Mouse (Mus musculus) CH12.LX (cell line): ENCODE data around the gene Glb1l3. TPM values are rescaled to one million over a fixed set of nuclear protein-coding genes. Genes with fewer than 3 reads are reported as not detected.

Experiments used
- DNase-seq: peaks from one replicate; pipeline ENCODE4 v3.0.0-alpha.2; 2013; ENCODE audit errors: extremely low read depth
- H3K27ac ChIP-seq: 2 replicates; pipeline ENCODE4 v1.5.1; 2012; ENCODE audit warnings: low read depth, mild to moderate bottlenecking, control low read depth, moderate library complexity; ENCODE audit not compliant: insufficient read depth
- H3K27me3 ChIP-seq: replicated peaks from 2 replicates; pipeline ENCODE3; 2012; ENCODE audit warnings: inconsistent platforms
- H3K36me3 ChIP-seq, 2 experiments: replicated peaks in 1 of 2; 2 replicates each; pipeline versions ENCODE3 to v1.6.1; 2012; ENCODE audit warnings: inconsistent platforms in 1 of 2, low read length in 1 of 2, mild to moderate bottlenecking in 1 of 2, mixed read lengths in 1 of 2, moderate library complexity in 1 of 2; ENCODE audit not compliant: control insufficient read depth in 1 of 2, insufficient read depth in 1 of 2
- H3K4me1 ChIP-seq, 2 experiments: 2 replicates each; pipeline ENCODE4 v1.6.1; 2012; ENCODE audit warnings: inconsistent platforms in 1 of 2, moderate library complexity in 1 of 2; ENCODE audit not compliant: insufficient read depth in 2 of 2, control insufficient read depth in 1 of 2
- H3K4me2 ChIP-seq: 2 replicates; pipeline ENCODE4 v1.6.1; 2012; ENCODE audit warnings: low read depth, mild to moderate bottlenecking, control low read depth; ENCODE audit not compliant: poor library complexity, insufficient read depth, severe bottlenecking
- H3K4me3 ChIP-seq, 3 experiments: fragments of 150-350 bp in 1 of 3; sonication (generic) in 1 of 3; replicated peaks in 1 of 3; 2 replicates each; pipeline versions ENCODE3 to v1.5.1; 2011 to 2012; ENCODE audit warnings: low read depth in 2 of 3, low read length in 2 of 3, mild to moderate bottlenecking in 2 of 3, moderate library complexity in 2 of 3, control low read depth in 1 of 3, improper control_type of control experiment in 1 of 3, inconsistent platforms in 1 of 3, mixed read lengths in 1 of 3; ENCODE audit not compliant: poor library complexity in 1 of 3
- H3K79me2 ChIP-seq: replicated peaks from 2 replicates; pipeline ENCODE4 v1.6.1; 2012; ENCODE audit warnings: mild to moderate bottlenecking, moderate library complexity; ENCODE audit not compliant: control insufficient read depth, poor library complexity, insufficient read depth, severe bottlenecking; ENCODE audit errors: extremely low read depth
- H3K9ac ChIP-seq: 2 replicates; pipeline ENCODE4 v1.6.1; 2012; ENCODE audit warnings: low read depth, mild to moderate bottlenecking, control low read depth, moderate library complexity; ENCODE audit not compliant: insufficient read depth
- H3K9me3 ChIP-seq: replicated peaks from 2 replicates; pipeline ENCODE3; 2012; ENCODE audit warnings: low read length, inconsistent platforms, mixed read lengths
- BHLHE40 ChIP-seq: IDR thresholded peaks from 2 replicates; pipeline ENCODE4 v1.6.1; 2011; ENCODE audit warnings: mild to moderate bottlenecking, low read depth, low read length, improper control_type of control experiment
- CHD1 ChIP-seq: IDR thresholded peaks from 2 replicates; pipeline ENCODE4 v1.6.1; 2012; ENCODE audit warnings: low read depth, low read length, improper control_type of control experiment, inconsistent platforms
- ELF1 ChIP-seq: IDR thresholded peaks from 2 replicates; pipeline ENCODE4 v1.6.1; 2014; ENCODE audit warnings: low read depth, mild to moderate bottlenecking, inconsistent platforms, low read length, improper control_type of control experiment
- IRF4 ChIP-seq: IDR thresholded peaks from 2 replicates; pipeline ENCODE4 v1.6.1; 2014; ENCODE audit warnings: low read depth, mild to moderate bottlenecking, inconsistent platforms, low read length, improper control_type of control experiment
- JUN ChIP-seq: IDR thresholded peaks from 2 replicates; pipeline ENCODE4 v1.6.1; 2011; ENCODE audit warnings: low read depth, mild to moderate bottlenecking, low read length, improper control_type of control experiment, moderate library complexity; ENCODE audit not compliant: insufficient read depth
- JUND ChIP-seq: conservative IDR thresholded peaks from 2 replicates; pipeline ENCODE4 v1.6.1; 2011; ENCODE audit warnings: low read depth, low read length, improper control_type of control experiment
- MAX ChIP-seq: IDR thresholded peaks from 2 replicates; pipeline ENCODE4 v1.6.1; 2011; ENCODE audit warnings: low read length, improper control_type of control experiment
- MEF2A ChIP-seq: IDR thresholded peaks from 2 replicates; pipeline ENCODE4 v1.6.1; 2014; ENCODE audit warnings: low read depth, mild to moderate bottlenecking, inconsistent platforms, low read length, improper control_type of control experiment, borderline replicate concordance
- MXI1 ChIP-seq: IDR thresholded peaks from 2 replicates; pipeline ENCODE4 v1.6.1; 2011; ENCODE audit warnings: mild to moderate bottlenecking, low read depth, low read length, improper control_type of control experiment
- MYC ChIP-seq: IDR thresholded peaks from 2 replicates; pipeline ENCODE4 v1.6.1; 2011; ENCODE audit warnings: low read depth, mild to moderate bottlenecking, improper control_type of control experiment, low read length
- NRF1 ChIP-seq: IDR thresholded peaks from 2 replicates; pipeline ENCODE4 v1.6.1; 2014; ENCODE audit warnings: low read depth, mild to moderate bottlenecking, inconsistent platforms, low read length, improper control_type of control experiment, moderate library complexity
- POLR2AphosphoS2 ChIP-seq: IDR thresholded peaks from 2 replicates; pipeline ENCODE4 v1.6.1; 2011; ENCODE audit warnings: low read depth, low read length, improper control_type of control experiment
- RAD21 ChIP-seq: IDR thresholded peaks from 2 replicates; pipeline ENCODE4 v1.6.1; 2011; ENCODE audit warnings: low read depth, mild to moderate bottlenecking, low read length, improper control_type of control experiment, moderate library complexity
- SIN3A ChIP-seq: IDR thresholded peaks from 2 replicates; pipeline ENCODE4 v1.6.1; 2012; ENCODE audit warnings: low read length, improper control_type of control experiment, inconsistent platforms
- SMC3 ChIP-seq: IDR thresholded peaks from 2 replicates; pipeline ENCODE4 v1.6.1; 2011; ENCODE audit warnings: low read depth, low read length, improper control_type of control experiment
- UBTF ChIP-seq: IDR thresholded peaks from 2 replicates; pipeline ENCODE4 v1.6.1; 2012; ENCODE audit warnings: low read depth, mild to moderate bottlenecking, inconsistent platforms, low read length, improper control_type of control experiment, moderate library complexity
- USF1 ChIP-seq: IDR thresholded peaks from 2 replicates; pipeline ENCODE4 v1.6.1; 2014; ENCODE audit warnings: low read depth, mild to moderate bottlenecking, inconsistent platforms, low read length, improper control_type of control experiment
- USF2 ChIP-seq: conservative IDR thresholded peaks from 2 replicates; pipeline ENCODE4 v1.6.1; 2011; ENCODE audit warnings: low read depth, low read length, improper control_type of control experiment
- ZC3H11A ChIP-seq: IDR thresholded peaks from 2 replicates; pipeline ENCODE4 v1.6.1; 2012; ENCODE audit warnings: low read depth, mild to moderate bottlenecking, inconsistent platforms, low read length, improper control_type of control experiment
- ZKSCAN1 ChIP-seq: IDR thresholded peaks from 2 replicates; pipeline ENCODE4 v1.6.1; 2012; ENCODE audit warnings: low read depth, inconsistent platforms, low read length, improper control_type of control experiment, borderline replicate concordance
- ZMIZ1 ChIP-seq: IDR thresholded peaks from 2 replicates; pipeline ENCODE4 v1.6.1; 2012; ENCODE audit warnings: low read depth, mild to moderate bottlenecking, inconsistent platforms, low read length, improper control_type of control experiment
- dilution Hi-C: fragments of 300-500 bp; cut with MboI; formaldehyde crosslinking; loops from 2 replicates; pipeline ENCODE4 v1.14.3; 2020; ENCODE audit warnings: low sequenced_read_pairs; ENCODE audit not compliant: extremely low pct_unique_long_range_greater_than_20kb, extremely low pct_ligation_motif_present
- in situ Hi-C: fragments of 300-500 bp; cut with MboI; formaldehyde crosslinking; loops from 3 replicates; pipeline ENCODE4 v1.14.3; 2019; ENCODE audit warnings: low sequenced_read_pairs, low pct_ligation_motif_present, low pct_unique_long_range_greater_than_20kb, mixed read lengths
- polyA plus RNA-seq: library from polyadenylated mRNA; unstranded; fragments of >175 nt; gene quantifications from 2 replicates; pipeline ENCODE4 v1.2.1, GENCODE M21; 2012; ENCODE audit warnings: low read depth; ENCODE audit not compliant: insufficient read length
- total RNA-seq, 2 experiments: library from RNA; depleted of rRNA; stranded (reverse); fragments of 300-350 nt in 1 of 2; fragments of >200 nt in 1 of 2; gene quantifications; 2 replicates each; pipeline ENCODE4 v1.2.3; 2012 to 2014

Gene Glb1l3
- total and polyA plus RNA-seq, 3 experiments, result not detected

DNA sequence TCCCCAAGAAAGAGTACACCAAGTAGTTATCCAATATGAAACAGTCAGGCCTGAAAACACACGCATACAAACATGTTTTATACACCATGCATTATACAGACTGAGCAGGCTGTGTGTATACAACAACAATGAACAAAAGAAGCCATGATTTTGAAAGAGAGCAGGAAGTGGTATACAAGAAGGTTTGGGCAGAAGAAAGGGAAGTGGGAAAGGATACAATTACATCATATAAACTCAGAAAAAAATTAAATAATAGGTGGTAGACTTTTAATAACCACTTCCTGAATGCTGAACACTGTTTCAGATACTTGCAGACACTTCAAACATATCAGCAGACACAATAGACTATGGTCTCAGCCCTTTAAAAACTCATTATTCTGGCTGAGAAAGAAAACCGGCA lies 52.0 kb downstream of the Glb1l3 start:
- in situ Hi-C loops, result no loop called here
- Histone ChIP-seq H3K36me3 (no peaks in the 10 kb centered on the region), H3K4me2 (no peak overlapping the region), H3K9ac (no peak overlapping the region), H3K79me2 (no peaks in the 10 kb centered on the region), H3K27me3 (no peaks in the 10 kb centered on the region), H3K4me3 (no peak overlapping the region), H3K9me3 (no peaks in the 10 kb centered on the region), H3K4me1 (no peaks in the 10 kb centered on the region; a peak in 1 of 4 replicates), H3K27ac (no peak overlapping the region)
- no peak for DNase-seq
- dilution Hi-C loops, result no loop called here
- TF ChIP-seq SMC3, result no peak
- no peak for TF ChIP-seq NRF1
- no peak for TF ChIP-seq CHD1
- TF ChIP-seq BHLHE40, result no peak
- no peak for TF ChIP-seq ZC3H11A
- no peak for TF ChIP-seq MYC
- no peak for TF ChIP-seq MAX
- no peak for TF ChIP-seq IRF4
- TF ChIP-seq JUN, result no peak
- TF ChIP-seq ELF1, result no peak
- no peak for TF ChIP-seq USF1
- no peak for TF ChIP-seq UBTF
- no peak for TF ChIP-seq ZKSCAN1
- TF ChIP-seq JUND, result no peak
- no peak for TF ChIP-seq MEF2A

DNA sequence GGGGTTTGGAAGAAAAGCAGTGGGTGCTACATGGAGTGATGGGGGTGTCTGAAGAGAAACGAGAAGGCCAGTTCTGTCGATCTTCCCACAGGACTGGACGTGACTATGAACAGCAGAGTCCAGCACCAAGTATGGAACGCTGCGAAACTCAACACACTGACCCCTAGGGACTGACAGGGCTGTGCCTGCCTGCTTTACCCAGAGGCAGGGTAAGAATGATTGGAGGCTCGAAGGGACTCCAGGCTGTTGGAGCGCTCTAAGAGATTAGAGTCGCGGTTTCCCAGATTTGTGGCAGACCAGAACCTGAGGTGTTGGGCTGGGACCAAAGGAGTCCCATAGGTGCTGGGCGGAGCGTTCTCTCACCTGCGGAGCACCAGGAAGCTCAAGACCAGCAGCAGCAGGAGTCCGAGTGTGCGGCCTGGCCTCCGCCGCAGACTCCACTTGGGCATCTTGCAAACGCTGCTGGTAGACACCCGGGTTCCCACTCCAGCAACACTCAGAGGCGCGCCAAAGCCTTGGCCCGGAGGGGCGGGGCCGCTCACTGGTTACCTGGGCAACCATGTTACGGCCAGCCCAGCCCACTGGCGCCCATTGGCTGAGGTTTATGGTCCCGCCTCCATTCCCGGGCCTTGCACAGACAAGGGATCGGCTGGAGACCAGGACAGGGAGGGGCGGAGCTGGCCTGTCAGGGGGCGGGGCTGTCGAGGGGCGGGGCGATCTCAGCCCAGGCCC lies 54.6 kb downstream of the Glb1l3 start, which contains the start of gene Glb1l2:
Gene Glb1l2, minus strand, starts transcription at position 534 of the 732 bp plus-strand sequence.
- DNase-seq, result peak; percentile 2
- in situ Hi-C loops, result no loop called here
- dilution Hi-C loops, result no loop called here

More for the DNA sequence above, 54.6 kb downstream of the Glb1l3 start, which contains the start of gene Glb1l2:
- H3K27me3 ChIP-seq, result no peaks in the 10 kb centered on the region
- no peaks in the 10 kb centered on the region for H3K36me3 ChIP-seq
- H3K4me2 ChIP-seq, result no peak within 1 kb of the TSS
- H3K4me1 ChIP-seq, result no peaks in the 10 kb centered on the region; a peak in 1 of 4 replicates
- H3K79me2 ChIP-seq, result no peaks in the 10 kb centered on the region
- no peaks in the 10 kb centered on the region for H3K9me3 ChIP-seq
- H3K27ac ChIP-seq, result no peak within 1 kb of the TSS
- TF ChIP-seq SMC3, result no peak
- TF ChIP-seq ZKSCAN1, result no peak
- TF ChIP-seq POLR2AphosphoS2, result no peak
- TF ChIP-seq ELF1, result no peak
- TF ChIP-seq CHD1, result no peak
- no peak for TF ChIP-seq SIN3A
- TF ChIP-seq MXI1, result no peak
- TF ChIP-seq USF2, result no peak
- no peak for TF ChIP-seq BHLHE40
- no peak for TF ChIP-seq ZMIZ1
- no peak for TF ChIP-seq IRF4
- TF ChIP-seq RAD21, result no peak
- no peak within 1 kb of the TSS for H3K9ac ChIP-seq
- no peak within 1 kb of the TSS for H3K4me3 ChIP-seq
